Comparison of ENCODE assay signal across 9 mouse cellular contexts in genomic region chr3:96222774-96223173, GRCm38 (mm10). TPM values are rescaled to one million over a fixed set of nuclear protein-coding genes. Genes with fewer than 3 reads are reported as not detected.
A peak's percentile ranks its signal among the peaks of the same experiment; 100 is the strongest.
DNase-seq lines count a peak whose midpoint lies in the region; ATAC-seq and TF ChIP-seq lines count a peak whose summit lies in the region.
"Had no signal": no experiment of that assay in that cellular context is flagged by ENCODE, and none has a peak within 500 bp of the region (broad histone marks: within the 10 kb centered on the region; RNA-seq: fewer than 3 reads in every experiment).

No protein-coding gene starts in this region.

- no peaks in the 10 kb centered on the region for H3K9me3 ChIP-seq in hindbrain, embryonic 10.5 days
- no peaks in the 10 kb centered on the region for H3K9me3 ChIP-seq in hindbrain, embryonic 12.5 days (replicated peaks)
- no peaks in the 10 kb centered on the region for H3K9me3 ChIP-seq in forebrain, embryonic 13.5 days (replicated peaks)
- H3K9me3 ChIP-seq in midbrain, embryonic 10.5 days (replicated peaks), result no peaks in the 10 kb centered on the region

- no peak overlapping the region for H3K9ac ChIP-seq in hindbrain, embryonic 12.5 days
- peak overlapping the region; percentile 88 for H3K9ac ChIP-seq in forebrain, embryonic 13.5 days

- no peak for TF ChIP-seq CTCF in bone marrow macrophage, adult 2 months (IDR thresholded peaks at IDR 0.05; ENCODE audit: low read depth, low read length)

- peak overlapping the region; percentile 68 for H3K4me3 ChIP-seq in hindbrain, embryonic 10.5 days
- H3K4me3 ChIP-seq in hindbrain, embryonic 12.5 days, result no peak overlapping the region
- peak overlapping the region; percentile 50 for H3K4me3 ChIP-seq in bone marrow macrophage, adult 2 months (ENCODE audit: insufficient read depth, low read length)
- 0 out of 2 replicates have a peak overlapping the region, but pooled peaks have one; percentile 61 for H3K4me3 ChIP-seq in forebrain, embryonic 13.5 days
- peak overlapping the region; percentile 64 for H3K4me3 ChIP-seq in midbrain, embryonic 10.5 days

- ATAC-seq in hindbrain, embryonic 12.5 days (ENCODE audit: low FRiP score), result no peak
- ATAC-seq in forebrain, embryonic 13.5 days, result no peak

- H3K4me1 ChIP-seq in hindbrain, embryonic 10.5 days (replicated peaks), result peaks cover 69% of the 10 kb centered on the region
- H3K4me1 ChIP-seq in hindbrain, embryonic 12.5 days, result peaks cover 32% of the 10 kb centered on the region
- H3K4me1 ChIP-seq in bone marrow macrophage, adult 2 months (ENCODE audit: control insufficient read depth, insufficient read depth, low read length), result peaks cover 40% of the 10 kb centered on the region
- H3K4me1 ChIP-seq in forebrain, embryonic 13.5 days, result peaks cover 55% of the 10 kb centered on the region
- H3K4me1 ChIP-seq in midbrain, embryonic 10.5 days, result peaks cover 75% of the 10 kb centered on the region

- H3K27me3 ChIP-seq in hindbrain, embryonic 10.5 days (ENCODE audit: insufficient read depth, poor library complexity, severe bottlenecking), result no peaks in the 10 kb centered on the region
- H3K27me3 ChIP-seq in hindbrain, embryonic 12.5 days, result no peaks in the 10 kb centered on the region
- H3K27me3 ChIP-seq in forebrain, embryonic 13.5 days, result no peaks in the 10 kb centered on the region
- H3K27me3 ChIP-seq in midbrain, embryonic 10.5 days (ENCODE audit: low read depth, poor library complexity, severe bottlenecking), result no peaks in the 10 kb centered on the region

- H3K36me3 ChIP-seq in hindbrain, embryonic 10.5 days, result no peaks in the 10 kb centered on the region
- H3K36me3 ChIP-seq in hindbrain, embryonic 12.5 days, result no peaks in the 10 kb centered on the region
- no peaks in the 10 kb centered on the region for H3K36me3 ChIP-seq in forebrain, embryonic 13.5 days (ENCODE audit: poor library complexity, severe bottlenecking)
- H3K36me3 ChIP-seq in midbrain, embryonic 10.5 days, result no peaks in the 10 kb centered on the region

- H3K27ac ChIP-seq in hindbrain, embryonic 10.5 days, result 0 out of 2 replicates have a peak overlapping the region, but pooled peaks have one; percentile 35
- no peak overlapping the region for H3K27ac ChIP-seq in hindbrain, embryonic 12.5 days
- peak overlapping the region; percentile 80 for H3K27ac ChIP-seq in bone marrow macrophage, adult 2 months (ENCODE audit: insufficient read depth, low read depth, low read length)
- H3K27ac ChIP-seq in forebrain, embryonic 13.5 days, result no peak overlapping the region
- peak overlapping the region; percentile 97; the same call in 1 of the 2 replicates for H3K27ac ChIP-seq in midbrain, embryonic 10.5 days (replicated peaks)

- no peak for DNase-seq in hindbrain, embryonic 10.5 days (ENCODE audit: low spot score)
- DNase-seq in midbrain, embryonic 10.5 days (ENCODE audit: low spot score), result no peak
- DNase-seq in left cerebral cortex, postnatal 14 days (ENCODE audit: low spot score in 2 of 2), result no peak
- DNase-seq in layer of hippocampus, adult 8-10 months (ENCODE audit: low spot score in 2 of 2), result no peak
- no peak for DNase-seq in spleen, postnatal 14 days (ENCODE audit: low spot score in 2 of 2)
- DNase-seq: kidney, postnatal 4 days had no signal

- no peak overlapping the region; the same call in 1 of the 2 replicates for H3K4me2 ChIP-seq in hindbrain, embryonic 12.5 days (replicated peaks)
- H3K4me2 ChIP-seq in forebrain, embryonic 13.5 days, result peak overlapping the region; percentile 87

- intact Hi-C loops in left cerebral cortex, postnatal 14 days (cut with DNase I), result loop anchor here (10.0 kb wide), 1 partner anchor 158 kb away; no protein-coding TSS in a partner anchor

- 92% methylated on average over 4 of the region's 4 CpGs for WGBS in hindbrain, embryonic 10.5 days
- WGBS in hindbrain, embryonic 12.5 days, result 90% methylated on average over 4 of the region's 4 CpGs
- 83% methylated on average over 4 of the region's 4 CpGs for WGBS in forebrain, embryonic 13.5 days
- 95% methylated on average over 4 of the region's 4 CpGs for WGBS in midbrain, embryonic 10.5 days

- TF ChIP-seq POLR2A in bone marrow macrophage, adult 2 months (IDR thresholded peaks at IDR 0.05; ENCODE audit: borderline replicate concordance, low read depth, low read length), result no peak

RNA-seq across cellular contexts. Expression of gene Hist2h2be, which starts 1.9 kb away (rescaled TPM):
- 6.0 and 8.7 TPM in 2 replicates for polyA plus RNA-seq in hindbrain, embryonic 10.5 days (2016; fragmentation: Nextera tagmentation; extraction: Ambion mirVana)
- 5.8 and 7.0 TPM in 2 replicates for polyA plus RNA-seq in hindbrain, embryonic 12.5 days (2016; fragmentation: Nextera tagmentation; extraction: Ambion mirVana)
- polyA plus RNA-seq in bone marrow macrophage, adult 2 months (2012; ENCODE audit: insufficient read depth, insufficient read length, missing spikeins), result 13.0 and 13.9 TPM in 2 replicates
- 10.7 and 11.0 TPM in 2 replicates for polyA plus RNA-seq in forebrain, embryonic 13.5 days (2015; fragmentation: Nextera tagmentation; extraction: Ambion mirVana)
- 11.5 and 11.9 TPM in 2 replicates for polyA plus RNA-seq in midbrain, embryonic 10.5 days (2016; fragmentation: Nextera tagmentation; extraction: Ambion mirVana)
- 1 to 10 TPM; 2.3 to 3.8 TPM for total RNA-seq in left cerebral cortex, postnatal 14 days (2021)
- 1 to 10 TPM; 6.3 to 8.1 (median 7.5) TPM for total RNA-seq in layer of hippocampus, adult 8-10 months (2022)

RNA-seq across cellular contexts. Expression of gene Hist2h2ac, which starts 2.1 kb away (rescaled TPM):
- polyA plus RNA-seq in hindbrain, embryonic 10.5 days (2016; fragmentation: Nextera tagmentation; extraction: Ambion mirVana), result 7.6 and 12.0 TPM in 2 replicates
- polyA plus RNA-seq in hindbrain, embryonic 12.5 days (2016; fragmentation: Nextera tagmentation; extraction: Ambion mirVana), result 4.4 and 7.0 TPM in 2 replicates
- not detected in 2 replicates for polyA plus RNA-seq in bone marrow macrophage, adult 2 months (2012; ENCODE audit: insufficient read depth, insufficient read length, missing spikeins)
- polyA plus RNA-seq in forebrain, embryonic 13.5 days (2015; fragmentation: Nextera tagmentation; extraction: Ambion mirVana), result 13.2 and 13.3 TPM in 2 replicates
- 7.3 and 17.2 TPM in 2 replicates for polyA plus RNA-seq in midbrain, embryonic 10.5 days (2016; fragmentation: Nextera tagmentation; extraction: Ambion mirVana)
- total RNA-seq in left cerebral cortex, postnatal 14 days (2021), result 10 to 100 TPM; 20.6 to 28.7 TPM
- total RNA-seq in layer of hippocampus, adult 8-10 months (2022), result 10 to 100 TPM; 18.7 to 30.3 (median 29.3) TPM

RNA-seq across cellular contexts. Expression of gene Hist2h2ab, which starts 3.1 kb away (rescaled TPM):
- not detected in 2 replicates for polyA plus RNA-seq in hindbrain, embryonic 10.5 days (2016; fragmentation: Nextera tagmentation; extraction: Ambion mirVana)
- not detected in 2 replicates for polyA plus RNA-seq in hindbrain, embryonic 12.5 days (2016; fragmentation: Nextera tagmentation; extraction: Ambion mirVana)
- polyA plus RNA-seq in bone marrow macrophage, adult 2 months (2012; ENCODE audit: insufficient read depth, insufficient read length, missing spikeins), result not detected in 2 replicates
- 0.78 and 2.2 TPM in 2 replicates for polyA plus RNA-seq in forebrain, embryonic 13.5 days (2015; fragmentation: Nextera tagmentation; extraction: Ambion mirVana)
- polyA plus RNA-seq in midbrain, embryonic 10.5 days (2016; fragmentation: Nextera tagmentation; extraction: Ambion mirVana), result 0.98 TPM in 1 of 2 replicates, not detected in the other
- 10 to 100 TPM in 1 of 2 experiments, 1 to 10 TPM in 1; 7.4 to 11.7 TPM for total RNA-seq in left cerebral cortex, postnatal 14 days (2021)
- total RNA-seq in layer of hippocampus, adult 8-10 months (2022), result 10 to 100 TPM in 1 of 4 experiments, 1 to 10 TPM in 3; 7.7 to 10.8 (median 8.0) TPM

RNA-seq across cellular contexts. Expression of gene Bola1, which starts 3.3 kb away (rescaled TPM):
- polyA plus RNA-seq in hindbrain, embryonic 10.5 days (2016; fragmentation: Nextera tagmentation; extraction: Ambion mirVana), result 89.6 and 90.3 TPM in 2 replicates
- 54.4 and 59.8 TPM in 2 replicates for polyA plus RNA-seq in hindbrain, embryonic 12.5 days (2016; fragmentation: Nextera tagmentation; extraction: Ambion mirVana)
- 14.1 and 19.0 TPM in 2 replicates for polyA plus RNA-seq in bone marrow macrophage, adult 2 months (2012; ENCODE audit: insufficient read depth, insufficient read length, missing spikeins)
- polyA plus RNA-seq in forebrain, embryonic 13.5 days (2015; fragmentation: Nextera tagmentation; extraction: Ambion mirVana), result 82.2 and 86.6 TPM in 2 replicates
- polyA plus RNA-seq in midbrain, embryonic 10.5 days (2016; fragmentation: Nextera tagmentation; extraction: Ambion mirVana), result 86.7 and 92.8 TPM in 2 replicates
- total RNA-seq in left cerebral cortex, postnatal 14 days (2021), result 10 to 100 TPM; 16.8 to 17.6 TPM
- 10 to 100 TPM; 13.1 to 20.2 (median 15.3) TPM for total RNA-seq in layer of hippocampus, adult 8-10 months (2022)

RNA-seq across cellular contexts. Expression of gene Hist2h3c2, which starts 16.2 kb away (rescaled TPM):
- 7.9 and 8.4 TPM in 2 replicates for polyA plus RNA-seq in hindbrain, embryonic 10.5 days (2016; fragmentation: Nextera tagmentation; extraction: Ambion mirVana)
- polyA plus RNA-seq in hindbrain, embryonic 12.5 days (2016; fragmentation: Nextera tagmentation; extraction: Ambion mirVana), result 4.9 and 6.7 TPM in 2 replicates
- 2.4 and 13.5 TPM in 2 replicates for polyA plus RNA-seq in bone marrow macrophage, adult 2 months (2012; ENCODE audit: insufficient read depth, insufficient read length, missing spikeins)
- 14.7 and 15.0 TPM in 2 replicates for polyA plus RNA-seq in forebrain, embryonic 13.5 days (2015; fragmentation: Nextera tagmentation; extraction: Ambion mirVana)
- 8.1 TPM in 2 replicates for polyA plus RNA-seq in midbrain, embryonic 10.5 days (2016; fragmentation: Nextera tagmentation; extraction: Ambion mirVana)
- total RNA-seq in left cerebral cortex, postnatal 14 days (2021), result 1 to 10 TPM; 8.4 to 9.7 TPM
- 1 to 10 TPM; 6.1 to 7.7 (median 6.7) TPM for total RNA-seq in layer of hippocampus, adult 8-10 months (2022)

Comparison
In these comparisons a context has a peak if more than half of its experiments do, and no peak if none do; other contexts are left out.
1. H3K27ac ChIP-seq: peak in hindbrain, embryonic 10.5 days (single experiment), bone marrow macrophage, adult 2 months (single experiment) and midbrain, embryonic 10.5 days (single experiment); none in hindbrain, embryonic 12.5 days (single experiment) and forebrain, embryonic 13.5 days (single experiment).